In genomic region chr2:130365211-130366094, GRCm38 (mm10) we compare ENCODE assay signal across 8 mouse cellular contexts. TPM values are rescaled to one million over a fixed set of nuclear protein-coding genes. Genes with fewer than 3 reads are reported as not detected.
DNase-seq lines count a peak whose midpoint lies in the region; ATAC-seq and TF ChIP-seq lines count a peak whose summit lies in the region.

No protein-coding gene starts in this region.

- no peaks in the 10 kb centered on the region for H3K9me3 ChIP-seq in lung, postnatal 0 days (ENCODE audit: low read length)
- no peaks in the 10 kb centered on the region for H3K9me3 ChIP-seq in heart, embryonic 15.5 days (replicated peaks)
- H3K9me3 ChIP-seq in liver, embryonic 14.5 days (ENCODE audit: control insufficient read depth, low read length) = no peaks in the 10 kb centered on the region
- H3K9me3 ChIP-seq in stomach, postnatal 0 days (ENCODE audit: control insufficient read depth, low read length) = no peaks in the 10 kb centered on the region

- DNase-seq in lung, postnatal 0 days (ENCODE audit: low spot score) = peak; percentile 58
- DNase-seq in lung, adult 2 months = no peak
- no peak for DNase-seq in liver, embryonic 14.5 days (ENCODE audit: low read depth in 3 of 3, low spot score in 3 of 3)
- DNase-seq in stomach, postnatal 0 days (ENCODE audit: low spot score) = no peak
- no peak for DNase-seq in right cerebral cortex, postnatal 10 days (ENCODE audit: low spot score in 2 of 2)
- no peak for DNase-seq in urinary bladder, adult 18-20 months (ENCODE audit: low spot score in 2 of 2)

- TF ChIP-seq POLR2A in lung, adult 2 months (IDR thresholded peaks at IDR 0.05; ENCODE audit: borderline replicate concordance, extremely low read depth, low read depth, low read length) = no peak

- TF ChIP-seq CTCF in lung, postnatal 0 days (IDR thresholded peaks at IDR 0.05) = peak; percentile 39
- TF ChIP-seq CTCF in lung, adult 2 months (IDR thresholded peaks at IDR 0.05; ENCODE audit: insufficient read depth, low read length) = no peak
- TF ChIP-seq CTCF in liver, embryonic 14.5 days (IDR thresholded peaks at IDR 0.05; ENCODE audit: low read depth) = 0 out of 2 replicates have a peak, but pooled peaks have one; percentile 4
- peak; percentile 41 for TF ChIP-seq CTCF in stomach, postnatal 0 days (IDR thresholded peaks at IDR 0.05; ENCODE audit: low read depth)

- no peak overlapping the region for H3K27ac ChIP-seq in lung, postnatal 0 days (ENCODE audit: low read length)
- no peak overlapping the region for H3K27ac ChIP-seq in heart, embryonic 15.5 days
- H3K27ac ChIP-seq in liver, embryonic 14.5 days = no peak overlapping the region
- no peak overlapping the region for H3K27ac ChIP-seq in stomach, postnatal 0 days (replicated peaks)

- H3K4me3 ChIP-seq in lung, postnatal 0 days (ENCODE audit: low read depth, low read length) = peak overlapping the region; percentile 25
- H3K4me3 ChIP-seq in lung, adult 2 months (replicated peaks; ENCODE audit: extremely low read depth, low read depth, low read length) = no peak overlapping the region
- H3K4me3 ChIP-seq in heart, embryonic 15.5 days = peak overlapping the region; percentile 50
- no peak overlapping the region for H3K4me3 ChIP-seq in liver, embryonic 14.5 days (ENCODE audit: insufficient read depth in 1 of 2, low read depth in 2 of 2, low read length in 2 of 2)
- H3K4me3 ChIP-seq in stomach, postnatal 0 days (ENCODE audit: low read depth, low read length) = peak overlapping the region; percentile 4; the same call in 1 of the 2 replicates

- H3K9ac ChIP-seq in lung, postnatal 0 days (replicated peaks; ENCODE audit: low read depth) = no peak overlapping the region; the same call in 1 of the 2 replicates
- H3K9ac ChIP-seq in heart, embryonic 15.5 days = peak overlapping the region; percentile 51
- no peak overlapping the region for H3K9ac ChIP-seq in liver, embryonic 14.5 days (replicated peaks)
- 0 out of 2 replicates have a peak overlapping the region, but pooled peaks have one; percentile 4 for H3K9ac ChIP-seq in stomach, postnatal 0 days (ENCODE audit: low read length)

- peak; percentile 52 for ATAC-seq in lung, postnatal 0 days
- ATAC-seq in heart, embryonic 15.5 days (replicated peaks; ENCODE audit: insufficient number of reproducible peaks, insufficient read depth, low FRiP score, low read depth) = peak; percentile 36; the same call in 1 of the 2 replicates
- ATAC-seq in liver, embryonic 14.5 days (ENCODE audit: insufficient read depth) = no peak
- no peak for ATAC-seq in stomach, postnatal 0 days (ENCODE audit: low FRiP score, low TSS enrichment)
- no peak for ATAC-seq in CD4-positive, CD25-positive, alpha-beta regulatory T cell, adult 4 months

- 7% methylated on average over 26 of the region's 30 CpGs for WGBS in lung, postnatal 0 days
- WGBS in lung, adult 2 months = 10% methylated on average over 30 of the region's 30 CpGs
- 8% methylated on average over 30 of the region's 30 CpGs for WGBS in heart, embryonic 15.5 days
- WGBS in liver, embryonic 14.5 days (ENCODE audit: insufficient replicate concordance) = 6% methylated on average over 30 of the region's 30 CpGs
- WGBS in stomach, postnatal 0 days = 20% methylated on average over 28 of the region's 30 CpGs

- H3K27me3 ChIP-seq in lung, postnatal 0 days (replicated peaks; ENCODE audit: insufficient read depth, low read length) = peaks cover 27% of the 10 kb centered on the region
- H3K27me3 ChIP-seq in heart, embryonic 15.5 days = peaks cover 50% of the 10 kb centered on the region
- peaks cover 46% of the 10 kb centered on the region for H3K27me3 ChIP-seq in liver, embryonic 14.5 days (ENCODE audit: control insufficient read depth, insufficient read depth, low read length)
- no peaks in the 10 kb centered on the region; the same call in 1 of the 2 replicates for H3K27me3 ChIP-seq in stomach, postnatal 0 days (ENCODE audit: control insufficient read depth, insufficient read depth, low read length)

- no peak for TF ChIP-seq EP300 in lung, postnatal 0 days (IDR thresholded peaks at IDR 0.05)
- TF ChIP-seq EP300 in liver, embryonic 14.5 days (IDR thresholded peaks at IDR 0.05; ENCODE audit: low read depth) = no peak
- no peak for TF ChIP-seq EP300 in stomach, postnatal 0 days (optimal IDR thresholded peaks at IDR 0.05)

- peak overlapping the region; percentile 56 for H3K4me2 ChIP-seq in lung, postnatal 0 days (replicated peaks; ENCODE audit: low read depth, low read length)
- peak overlapping the region; percentile 91 for H3K4me2 ChIP-seq in heart, embryonic 15.5 days
- H3K4me2 ChIP-seq in liver, embryonic 14.5 days (ENCODE audit: low read depth) = peak overlapping the region; percentile 30
- H3K4me2 ChIP-seq in stomach, postnatal 0 days (replicated peaks; ENCODE audit: low read depth) = peak overlapping the region; percentile 35

- H3K36me3 ChIP-seq in lung, postnatal 0 days (ENCODE audit: insufficient read depth, low read length) = no peaks in the 10 kb centered on the region
- no peaks in the 10 kb centered on the region for H3K36me3 ChIP-seq in heart, embryonic 15.5 days
- no peaks in the 10 kb centered on the region for H3K36me3 ChIP-seq in liver, embryonic 14.5 days (replicated peaks; ENCODE audit: control insufficient read depth, insufficient read depth, low read depth)
- H3K36me3 ChIP-seq in stomach, postnatal 0 days (ENCODE audit: control insufficient read depth, insufficient read depth, low read length) = no peaks in the 10 kb centered on the region

- no peaks in the 10 kb centered on the region for H3K4me1 ChIP-seq in lung, postnatal 0 days (ENCODE audit: insufficient read depth, low read depth, low read length)
- no peaks in the 10 kb centered on the region for H3K4me1 ChIP-seq in lung, adult 2 months (ENCODE audit: control insufficient read depth, insufficient read depth, low read length)
- H3K4me1 ChIP-seq in heart, embryonic 15.5 days (replicated peaks) = peaks cover 16% of the 10 kb centered on the region
- no peaks in the 10 kb centered on the region for H3K4me1 ChIP-seq in liver, embryonic 14.5 days (replicated peaks; ENCODE audit: control insufficient read depth in 2 of 2, insufficient read depth in 2 of 2, low read length in 1 of 2)
- no peaks in the 10 kb centered on the region for H3K4me1 ChIP-seq in stomach, postnatal 0 days (replicated peaks; ENCODE audit: control insufficient read depth, insufficient read depth)

RNA-seq across cellular contexts. Expression of gene Cpxm1, which starts 31.9 kb away (rescaled TPM):
- 13.9 and 14.9 TPM in 2 replicates for polyA plus RNA-seq in lung, postnatal 0 days (2015; fragmentation: Nextera tagmentation; extraction: Ambion mirVana)
- 17.6 and 20.5 TPM in 2 replicates for polyA plus RNA-seq in lung, adult 2 months (2012; rRNA removed)
- 30.8 and 49.7 TPM in 2 replicates for polyA plus RNA-seq in heart, embryonic 15.5 days (2015; fragmentation: Nextera tagmentation; extraction: Ambion mirVana)
- polyA plus RNA-seq in liver, embryonic 14.5 days (2012; rRNA removed) = 1.3 and 2.3 TPM in 2 replicates
- 1.5 and 1.9 TPM in 2 replicates for polyA plus RNA-seq in liver, embryonic 14.5 days (2014; fragmentation: Nextera tagmentation; extraction: Ambion mirVana)
- polyA plus RNA-seq in stomach, postnatal 0 days (2015; fragmentation: Nextera tagmentation; extraction: Ambion mirVana) = 14.6 and 19.1 TPM in 2 replicates
- polyA plus RNA-seq in CD4-positive, CD25-positive, alpha-beta regulatory T cell, adult 4 months (2017; shearing (Covaris generic)) = under 1 TPM in 1 of 2 experiments, not detected in 1; 0.48 TPM

RNA-seq across cellular contexts. Expression of gene Gm28372, which starts 39.6 kb away (rescaled TPM):
- polyA plus RNA-seq in lung, postnatal 0 days (2015; fragmentation: Nextera tagmentation; extraction: Ambion mirVana) = 0.10 TPM in 1 of 2 replicates, not detected in the other
- polyA plus RNA-seq in lung, adult 2 months (2012; rRNA removed) = not detected in 2 replicates
- not detected in 2 replicates for polyA plus RNA-seq in heart, embryonic 15.5 days (2015; fragmentation: Nextera tagmentation; extraction: Ambion mirVana)
- not detected in 2 replicates for polyA plus RNA-seq in liver, embryonic 14.5 days (2012; rRNA removed)
- polyA plus RNA-seq in liver, embryonic 14.5 days (2014; fragmentation: Nextera tagmentation; extraction: Ambion mirVana) = not detected in 2 replicates
- polyA plus RNA-seq in stomach, postnatal 0 days (2015; fragmentation: Nextera tagmentation; extraction: Ambion mirVana) = not detected in 2 replicates
- not detected for polyA plus RNA-seq in CD4-positive, CD25-positive, alpha-beta regulatory T cell, adult 4 months (2017; shearing (Covaris generic))

RNA-seq across cellular contexts. Expression of gene 1700020A23Rik, which starts 39.6 kb away (rescaled TPM):
- polyA plus RNA-seq in lung, postnatal 0 days (2015; fragmentation: Nextera tagmentation; extraction: Ambion mirVana) = not detected in 2 replicates
- not detected in 2 replicates for polyA plus RNA-seq in lung, adult 2 months (2012; rRNA removed)
- not detected in 2 replicates for polyA plus RNA-seq in heart, embryonic 15.5 days (2015; fragmentation: Nextera tagmentation; extraction: Ambion mirVana)
- not detected in 2 replicates for polyA plus RNA-seq in liver, embryonic 14.5 days (2012; rRNA removed)
- polyA plus RNA-seq in liver, embryonic 14.5 days (2014; fragmentation: Nextera tagmentation; extraction: Ambion mirVana) = not detected in 2 replicates
- not detected in 2 replicates for polyA plus RNA-seq in stomach, postnatal 0 days (2015; fragmentation: Nextera tagmentation; extraction: Ambion mirVana)
- polyA plus RNA-seq in CD4-positive, CD25-positive, alpha-beta regulatory T cell, adult 4 months (2017; shearing (Covaris generic)) = not detected

RNA-seq across cellular contexts. Expression of gene Tmem239, which starts 40.8 kb away (rescaled TPM):
- not detected in 2 replicates for polyA plus RNA-seq in lung, postnatal 0 days (2015; fragmentation: Nextera tagmentation; extraction: Ambion mirVana)
- polyA plus RNA-seq in lung, adult 2 months (2012; rRNA removed) = not detected in 2 replicates
- not detected in 2 replicates for polyA plus RNA-seq in heart, embryonic 15.5 days (2015; fragmentation: Nextera tagmentation; extraction: Ambion mirVana)
- not detected in 2 replicates for polyA plus RNA-seq in liver, embryonic 14.5 days (2012; rRNA removed)
- not detected in 2 replicates for polyA plus RNA-seq in liver, embryonic 14.5 days (2014; fragmentation: Nextera tagmentation; extraction: Ambion mirVana)
- not detected in 2 replicates for polyA plus RNA-seq in stomach, postnatal 0 days (2015; fragmentation: Nextera tagmentation; extraction: Ambion mirVana)
- not detected for polyA plus RNA-seq in CD4-positive, CD25-positive, alpha-beta regulatory T cell, adult 4 months (2017; shearing (Covaris generic))

RNA-seq across cellular contexts. Expression of gene Vps16, which starts 58.7 kb away (rescaled TPM):
- 46.8 and 47.0 TPM in 2 replicates for polyA plus RNA-seq in lung, postnatal 0 days (2015; fragmentation: Nextera tagmentation; extraction: Ambion mirVana)
- 45.3 and 67.2 TPM in 2 replicates for polyA plus RNA-seq in lung, adult 2 months (2012; rRNA removed)
- 49.0 and 58.2 TPM in 2 replicates for polyA plus RNA-seq in heart, embryonic 15.5 days (2015; fragmentation: Nextera tagmentation; extraction: Ambion mirVana)
- polyA plus RNA-seq in liver, embryonic 14.5 days (2012; rRNA removed) = 34.1 and 38.3 TPM in 2 replicates
- polyA plus RNA-seq in liver, embryonic 14.5 days (2014; fragmentation: Nextera tagmentation; extraction: Ambion mirVana) = 26.8 and 31.3 TPM in 2 replicates
- 37.0 and 38.9 TPM in 2 replicates for polyA plus RNA-seq in stomach, postnatal 0 days (2015; fragmentation: Nextera tagmentation; extraction: Ambion mirVana)
- 100 to 1,000 TPM; 243 to 271 TPM for polyA plus RNA-seq in CD4-positive, CD25-positive, alpha-beta regulatory T cell, adult 4 months (2017; shearing (Covaris generic))

Comparison
In these comparisons a context has a peak if more than half of its experiments do, and no peak if none do; other contexts are left out.
1. H3K4me3 ChIP-seq: peak in lung, postnatal 0 days (single experiment), heart, embryonic 15.5 days (single experiment) and stomach, postnatal 0 days (single experiment); none in lung, adult 2 months (single experiment) and liver, embryonic 14.5 days (0 of 2).
2. ATAC-seq: peak in lung, postnatal 0 days (single experiment) and heart, embryonic 15.5 days (single experiment); none in liver, embryonic 14.5 days (single experiment), stomach, postnatal 0 days (single experiment) and CD4-positive, CD25-positive, alpha-beta regulatory T cell, adult 4 months (single experiment).
3. H3K4me2 ChIP-seq: peak in every context shown above with its lines; median percentile 91 in heart, embryonic 15.5 days; 56 in lung, postnatal 0 days; 35 in stomach, postnatal 0 days; 30 in liver, embryonic 14.5 days.
4. H3K9ac ChIP-seq: peak in heart, embryonic 15.5 days (single experiment) and stomach, postnatal 0 days (single experiment); none in lung, postnatal 0 days (single experiment) and liver, embryonic 14.5 days (single experiment).